Mouse (Mus musculus) heart, embryonic 15.5 days (tissue): ENCODE results near the gene Numb. TPM values are rescaled to one million over a fixed set of nuclear protein-coding genes. Genes with fewer than 3 reads are reported as not detected.
A peak's percentile ranks its signal among the peaks of the same experiment; 100 is the strongest.

ENCODE experiments used
- ATAC-seq: fragments of 200-750 bp; cut with Nextera tagmentation; replicated peaks from 2 replicates; pipeline ENCODE4 v1.8.0; 2017; ENCODE audit warnings: low read depth, moderate TSS enrichment; ENCODE audit not compliant: insufficient number of reproducible peaks, insufficient read depth, low FRiP score
- H3K27ac ChIP-seq: fragments of 300-500 bp; sonication (generic); 2 replicates; pipeline ENCODE4 v1.5.1; 2015; ENCODE audit warnings: mild to moderate bottlenecking, inconsistent platforms
- H3K27me3 ChIP-seq: fragments of 300-500 bp; sonication (generic); 2 replicates; pipeline ENCODE4 v1.6.1; 2015; ENCODE audit warnings: inconsistent platforms
- H3K36me3 ChIP-seq: fragments of 300-500 bp; sonication (generic); 2 replicates; pipeline ENCODE4 v1.6.1; 2015; ENCODE audit warnings: mild to moderate bottlenecking, inconsistent platforms
- H3K4me1 ChIP-seq: fragments of 300-500 bp; sonication (generic); replicated peaks from 2 replicates; pipeline ENCODE4 v1.6.1; 2015; ENCODE audit warnings: inconsistent platforms
- H3K4me2 ChIP-seq: fragments of 300-500 bp; sonication (generic); 2 replicates; pipeline ENCODE4 v1.6.1; 2015; ENCODE audit warnings: inconsistent platforms, mild to moderate bottlenecking, moderate library complexity
- H3K4me3 ChIP-seq: fragments of 300-500 bp; sonication (generic); 2 replicates; pipeline ENCODE4 v1.5.1; 2015; ENCODE audit warnings: mild to moderate bottlenecking, inconsistent platforms
- H3K9ac ChIP-seq: fragments of 300-500 bp; sonication (generic); 2 replicates; pipeline ENCODE4 v1.6.1; 2015; ENCODE audit warnings: mild to moderate bottlenecking, inconsistent platforms
- H3K9me3 ChIP-seq: fragments of 300-500 bp; sonication (generic); replicated peaks from 2 replicates; pipeline ENCODE4 v1.6.1; 2016; ENCODE audit warnings: inconsistent platforms
- WGBS: fragments of 180-500 bp; shearing (Covaris S2); methylation state at CpG from one replicate; pipeline ENCODE4 v1.1.7; 2015; ENCODE audit warnings: mixed read lengths; 5-methylcytosine and 5-hydroxymethylcytosine counted together
- polyA plus RNA-seq: library from polyadenylated mRNA; unstranded; fragments of >200 nt; fragmentation: Nextera tagmentation; extraction: Ambion mirVana; gene quantifications from 2 replicates; pipeline ENCODE4 v1.2.1, GENCODE M21; 2015

The Numb gene
- polyA plus RNA-seq, 1 experiment from 2014 or later: 28.0 TPM

DNA sequence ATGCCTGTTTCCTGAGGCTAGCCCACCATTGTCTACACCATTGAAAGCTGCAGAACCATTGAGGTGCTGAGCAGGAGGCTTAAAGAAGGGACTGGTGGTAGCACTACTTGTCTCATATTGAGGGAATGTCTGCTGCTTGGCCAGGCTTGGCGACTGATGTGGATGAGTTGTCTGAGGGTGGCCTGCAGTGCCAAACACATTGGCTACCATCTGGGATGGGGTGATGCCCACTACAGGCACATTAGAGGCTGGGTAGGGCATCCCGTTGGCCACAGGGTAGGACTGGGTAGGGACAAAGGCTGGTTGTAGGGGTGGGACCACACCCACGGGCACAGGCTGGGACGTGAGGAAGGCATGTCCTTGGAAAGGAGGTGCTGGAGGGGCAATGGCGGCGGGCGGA, 126.1 kb downstream of the Numb start:
- no peaks in the 10 kb centered on the region for H3K9me3 ChIP-seq
- no peaks in the 10 kb centered on the region for H3K4me1 ChIP-seq
- WGBS: 86% methylated on average over 7 of the region's 7 CpGs
- no peak overlapping the region for H3K4me3 ChIP-seq
- no peak overlapping the region for H3K4me2 ChIP-seq
- no peak overlapping the region for H3K27ac ChIP-seq
- H3K36me3 ChIP-seq: peaks cover 44% of the 10 kb centered on the region
- H3K9ac ChIP-seq: no peak overlapping the region
- ATAC-seq: no peak; the same call in 1 of the 2 replicates
- no peaks in the 10 kb centered on the region for H3K27me3 ChIP-seq

DNA sequence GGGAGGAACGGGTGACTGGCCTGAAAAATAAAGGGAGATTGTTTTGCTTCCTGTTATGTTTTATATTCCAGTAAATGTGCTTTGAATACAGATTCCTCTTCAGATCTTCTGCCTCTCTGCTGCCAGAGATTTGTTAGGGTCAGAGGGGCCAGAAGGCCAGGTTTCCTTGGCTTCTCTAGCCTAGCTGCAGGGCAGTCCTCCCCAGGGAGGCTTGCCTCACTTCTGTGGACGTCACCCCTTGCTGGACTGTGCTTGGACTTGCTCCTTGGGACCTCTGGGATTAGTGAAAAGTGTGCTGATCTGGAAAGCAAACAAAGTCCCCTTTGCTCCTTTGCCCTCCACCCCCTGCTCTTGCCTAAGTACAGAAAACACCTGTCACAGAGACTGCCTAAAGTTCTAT, 126.7 kb downstream of the Numb start:
- no peaks in the 10 kb centered on the region for H3K9me3 ChIP-seq
- no peaks in the 10 kb centered on the region for H3K27me3 ChIP-seq
- no peak for ATAC-seq
- 67% methylated on average over 2 of the region's 2 CpGs for WGBS
- H3K4me1 ChIP-seq: no peaks in the 10 kb centered on the region
- H3K4me3 ChIP-seq: no peak overlapping the region
- H3K4me2 ChIP-seq: no peak overlapping the region
- H3K9ac ChIP-seq: no peak overlapping the region
- H3K27ac ChIP-seq: no peak overlapping the region
- peaks cover 39% of the 10 kb centered on the region for H3K36me3 ChIP-seq

DNA sequence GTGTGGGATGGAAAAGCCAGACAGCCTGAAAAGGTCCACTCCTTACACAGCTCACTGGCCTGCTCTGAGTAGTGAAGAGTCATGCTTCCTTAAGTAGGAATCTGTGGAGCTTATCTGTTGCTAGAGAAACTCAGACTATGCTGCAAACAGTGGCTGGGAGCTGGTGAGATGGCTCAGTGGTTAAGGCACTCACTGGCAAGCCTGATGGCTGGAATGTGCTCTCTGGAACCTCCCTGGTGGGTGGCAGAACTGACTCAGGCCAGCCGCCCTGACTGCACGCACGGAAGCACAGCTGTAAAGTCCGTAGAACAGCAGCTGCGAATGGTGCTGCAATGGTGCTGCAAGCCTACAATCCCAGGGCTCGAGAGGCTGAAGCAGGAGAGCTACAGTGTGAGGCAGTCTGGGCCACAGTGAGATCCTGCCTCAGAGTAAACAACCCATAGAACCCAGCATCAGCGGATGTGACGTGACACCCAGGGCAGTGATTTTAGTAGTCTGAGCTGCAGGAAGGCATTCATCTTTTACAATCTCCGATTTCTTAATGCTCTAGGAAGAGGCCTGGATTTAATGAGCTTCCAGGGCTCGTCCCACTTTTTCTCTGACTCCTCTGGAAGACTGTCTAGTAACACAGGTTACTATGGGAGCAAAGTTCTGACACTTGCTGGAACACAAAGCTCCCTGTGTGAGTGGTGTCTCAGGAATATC, 128.9 kb downstream of the Numb start:
- peaks cover 22% of the 10 kb centered on the region; the same call in 1 of the 2 replicates for H3K36me3 ChIP-seq
- no peaks in the 10 kb centered on the region for H3K4me1 ChIP-seq
- no peak overlapping the region for H3K4me3 ChIP-seq
- WGBS: 76% methylated on average over 10 of the region's 10 CpGs
- no peaks in the 10 kb centered on the region for H3K9me3 ChIP-seq
- no peaks in the 10 kb centered on the region for H3K27me3 ChIP-seq
- H3K4me2 ChIP-seq: no peak overlapping the region
- ATAC-seq: no peak
- no peak overlapping the region for H3K9ac ChIP-seq
- no peak overlapping the region for H3K27ac ChIP-seq

DNA sequence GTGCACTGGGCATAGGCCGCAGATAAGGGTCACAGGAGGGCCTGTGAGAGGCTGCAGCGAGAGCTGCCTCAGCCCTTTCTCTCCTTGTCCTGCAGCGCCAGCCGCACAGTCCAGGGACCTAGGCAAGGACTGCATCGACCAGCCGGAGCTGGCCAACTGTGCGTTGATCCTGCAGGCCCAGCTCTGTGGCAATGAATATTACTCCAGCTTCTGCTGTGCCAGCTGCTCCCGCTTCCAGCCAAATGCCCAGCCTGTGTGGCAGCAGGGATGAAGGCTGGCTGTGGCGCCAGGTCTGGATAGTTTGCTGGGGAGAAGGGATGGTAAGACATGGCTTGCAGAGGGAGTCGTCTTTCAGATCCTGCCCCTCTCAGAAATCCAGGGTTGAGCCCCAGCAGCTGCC, 130.0 kb downstream of the Numb start:
- 77% methylated on average over 10 of the region's 10 CpGs for WGBS
- no peak overlapping the region for H3K9ac ChIP-seq

GRCm38 (mm10) chr12:83790749-83791148, 131.0 kb downstream of the Numb start:
- Histone ChIP-seq H3K4me1 (no peaks in the 10 kb centered on the region), H3K4me3 (no peak overlapping the region)
- 71% methylated on average over 4 of the region's 4 CpGs for WGBS

More for the DNA sequence above, 130.0 kb downstream of the Numb start:
- no peak overlapping the region for H3K4me3 ChIP-seq
- ATAC-seq: no peak
- no peaks in the 10 kb centered on the region for H3K4me1 ChIP-seq
- no peak overlapping the region for H3K27ac ChIP-seq
- H3K27me3 ChIP-seq: no peaks in the 10 kb centered on the region
- no peaks in the 10 kb centered on the region for H3K9me3 ChIP-seq
- no peak overlapping the region for H3K4me2 ChIP-seq
- H3K36me3 ChIP-seq: peaks cover 16% of the 10 kb centered on the region; the same call in 1 of the 2 replicates

GRCm38 (mm10) chr12:83789781-83790140, 132.0 kb downstream of the Numb start:
- H3K4me1 ChIP-seq: no peaks in the 10 kb centered on the region
- 62% methylated on average over 4 of the region's 4 CpGs for WGBS
- no peak overlapping the region for H3K27ac ChIP-seq
- no peak overlapping the region for H3K9ac ChIP-seq
- no peaks in the 10 kb centered on the region for H3K36me3 ChIP-seq
- no peak for ATAC-seq
- no peaks in the 10 kb centered on the region for H3K9me3 ChIP-seq
- no peaks in the 10 kb centered on the region for H3K27me3 ChIP-seq
- no peak overlapping the region for H3K4me2 ChIP-seq
- H3K4me3 ChIP-seq: no peak overlapping the region

More at GRCm38 (mm10) chr12:83790749-83791148, 131.0 kb downstream of the Numb start:
- H3K27me3 ChIP-seq: no peaks in the 10 kb centered on the region
- H3K36me3 ChIP-seq: peaks cover 10% of the 10 kb centered on the region; the same call in 1 of the 2 replicates
- no peak for ATAC-seq
- H3K9ac ChIP-seq: no peak overlapping the region
- H3K4me2 ChIP-seq: no peak overlapping the region
- H3K9me3 ChIP-seq: no peaks in the 10 kb centered on the region
- H3K27ac ChIP-seq: no peak overlapping the region

DNA sequence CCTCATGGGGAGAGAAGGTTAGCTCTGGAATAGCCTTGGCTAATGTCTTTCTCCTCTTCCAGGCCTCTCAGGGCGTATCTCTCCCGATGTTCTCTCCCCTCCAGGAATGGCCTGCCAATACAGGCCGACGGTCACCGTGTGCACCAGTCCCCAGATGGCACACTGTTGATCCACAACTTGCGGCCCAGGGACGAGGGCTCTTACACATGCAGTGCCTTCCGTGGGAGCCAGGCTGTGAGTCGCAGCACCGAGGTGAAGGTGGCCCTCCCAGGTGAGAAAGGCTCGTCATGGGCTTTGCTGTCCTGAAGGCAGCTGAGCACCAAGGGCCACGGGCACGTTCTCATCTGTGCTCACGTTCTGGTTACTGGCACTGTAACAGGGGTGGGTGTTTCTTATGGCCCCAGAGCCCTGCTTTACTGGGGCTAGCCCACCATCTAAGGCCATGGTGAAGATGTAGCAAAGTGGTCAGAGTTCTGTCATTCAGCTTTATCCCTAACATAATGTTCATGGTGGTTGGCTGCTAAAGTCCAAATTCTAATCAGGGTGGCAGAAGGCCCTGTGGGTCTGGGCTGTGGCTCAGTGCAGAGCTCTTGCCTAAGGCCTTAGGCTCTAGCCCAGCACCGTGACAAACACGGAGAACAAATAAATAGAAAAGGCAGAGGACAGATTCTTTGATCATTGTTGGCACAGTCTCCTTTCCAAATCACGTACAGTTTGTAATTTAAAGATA, 132.5 kb downstream of the Numb start:
- no peaks in the 10 kb centered on the region for H3K4me1 ChIP-seq
- no peaks in the 10 kb centered on the region for H3K36me3 ChIP-seq
- no peaks in the 10 kb centered on the region for H3K27me3 ChIP-seq
- H3K4me3 ChIP-seq: no peak overlapping the region
- no peak overlapping the region for H3K27ac ChIP-seq
- WGBS: 86% methylated on average over 17 of the region's 17 CpGs
- H3K4me2 ChIP-seq: no peak overlapping the region
- no peak for ATAC-seq
- H3K9ac ChIP-seq: no peak overlapping the region
- H3K9me3 ChIP-seq: no peaks in the 10 kb centered on the region

- no peaks in the 10 kb centered on the region for H3K9me3 ChIP-seq
- H3K4me2 ChIP-seq: no peak overlapping the region
- no peak overlapping the region for H3K4me3 ChIP-seq
- no peaks in the 10 kb centered on the region for H3K27me3 ChIP-seq
- no peak overlapping the region for H3K27ac ChIP-seq
- ATAC-seq: no peak
- H3K36me3 ChIP-seq: no peaks in the 10 kb centered on the region
- WGBS: 58% methylated on average over 4 of the region's 4 CpGs
- no peak overlapping the region for H3K9ac ChIP-seq
- no peaks in the 10 kb centered on the region for H3K4me1 ChIP-seq
Measured at GRCm38 (mm10) chr12:83785305-83785704, 136.4 kb downstream of the Numb start.

- Histone ChIP-seq H3K9ac (no peak overlapping the region), H3K4me1 (no peaks in the 10 kb centered on the region), H3K4me3 (no peak overlapping the region), H3K9me3 (no peaks in the 10 kb centered on the region), H3K27ac (no peak overlapping the region), H3K4me2 (no peak overlapping the region), H3K27me3 (no peaks in the 10 kb centered on the region), H3K36me3 (no peaks in the 10 kb centered on the region)
- 87% methylated on average over 10 of the region's 10 CpGs for WGBS
- no peak for ATAC-seq
Measured at GRCm38 (mm10) chr12:83782669-83783068, 139.1 kb downstream of the Numb start.

- H3K9me3 ChIP-seq: no peaks in the 10 kb centered on the region
- H3K27ac ChIP-seq: no peak overlapping the region
- no peak overlapping the region for H3K4me2 ChIP-seq
- WGBS: 71% methylated on average over 23 of the region's 23 CpGs
- no peak overlapping the region for H3K4me3 ChIP-seq
- H3K4me1 ChIP-seq: no peaks in the 10 kb centered on the region
- no peaks in the 10 kb centered on the region for H3K36me3 ChIP-seq
- no peak overlapping the region for H3K9ac ChIP-seq
- 0 out of 2 replicates have a peak, but pooled peaks have one; percentile 12 for ATAC-seq
- H3K27me3 ChIP-seq: no peaks in the 10 kb centered on the region
Measured at GRCm38 (mm10) chr12:83781640-83782278, 140.0 kb downstream of the Numb start.

GRCm38 (mm10) chr12:83781204-83781603, 140.5 kb downstream of the Numb start:
- Histone ChIP-seq H3K9ac (no peak overlapping the region), H3K36me3 (no peaks in the 10 kb centered on the region), H3K4me1 (no peaks in the 10 kb centered on the region), H3K9me3 (no peaks in the 10 kb centered on the region), H3K4me2 (no peak overlapping the region), H3K4me3 (no peak overlapping the region), H3K27ac (no peak overlapping the region), H3K27me3 (no peaks in the 10 kb centered on the region)
- WGBS: 70% methylated on average over 7 of the region's 7 CpGs
- no peak for ATAC-seq
